Mouse (Mus musculus) lung, postnatal 10 days (tissue): Measurements from ENCODE around the gene Dhx8.
A peak's percentile ranks its signal among the peaks of the same experiment; 100 is the strongest.

Source experiments
- DNase-seq: peaks from one replicate; pipeline ENCODE4 v3.0.0; 2021

Gene Dhx8

DNA sequence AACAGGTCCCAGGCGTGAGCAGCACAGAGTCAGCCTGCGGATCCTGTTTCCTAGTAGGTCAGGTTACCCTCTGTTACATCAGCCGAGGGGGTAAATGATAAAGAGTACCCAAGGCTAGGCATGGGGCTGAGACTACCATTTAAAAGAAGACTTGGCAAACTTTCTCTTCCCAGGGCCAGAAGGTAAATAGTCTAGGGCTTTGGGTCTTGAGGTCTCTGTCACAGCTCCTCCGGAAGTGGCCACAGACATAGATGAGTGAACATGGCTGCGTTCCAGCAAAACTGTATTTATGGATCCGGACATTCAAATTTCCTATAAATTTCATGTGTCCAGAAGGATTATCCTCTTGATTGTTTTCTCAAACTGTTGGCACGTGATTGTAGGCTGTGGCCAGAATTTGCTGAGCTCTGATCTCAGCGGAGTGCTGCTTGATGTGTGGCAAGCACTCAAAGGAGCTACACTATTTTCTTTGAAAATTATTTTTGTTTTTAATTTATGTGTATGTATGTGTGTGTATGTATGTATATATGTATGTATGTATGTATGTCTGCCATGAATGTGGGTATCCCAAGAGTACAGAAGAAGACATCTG, 72.5 kb downstream of the Dhx8 start:
- no peak for DNase-seq

DNA sequence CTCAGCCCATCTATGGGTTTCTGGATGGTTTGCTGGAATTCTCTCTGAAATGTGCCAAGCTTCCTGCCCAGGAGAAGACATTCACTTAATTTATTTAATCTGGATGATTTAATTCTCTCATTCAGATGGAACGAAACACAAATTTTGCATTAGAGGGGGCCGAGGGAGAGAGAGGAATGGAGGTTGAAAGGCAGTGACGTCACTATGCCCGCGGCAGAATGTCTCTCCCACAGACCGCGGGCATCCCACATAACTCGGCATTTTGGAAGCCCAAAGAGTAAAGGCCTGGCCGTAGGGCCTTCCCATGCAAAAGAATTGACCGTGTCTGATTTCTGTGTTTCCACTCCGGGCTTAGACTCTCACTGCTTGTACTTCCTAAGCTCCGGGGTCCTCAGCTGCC, 74.0 kb downstream of the Dhx8 start:
- DNase-seq: no peak

DNA sequence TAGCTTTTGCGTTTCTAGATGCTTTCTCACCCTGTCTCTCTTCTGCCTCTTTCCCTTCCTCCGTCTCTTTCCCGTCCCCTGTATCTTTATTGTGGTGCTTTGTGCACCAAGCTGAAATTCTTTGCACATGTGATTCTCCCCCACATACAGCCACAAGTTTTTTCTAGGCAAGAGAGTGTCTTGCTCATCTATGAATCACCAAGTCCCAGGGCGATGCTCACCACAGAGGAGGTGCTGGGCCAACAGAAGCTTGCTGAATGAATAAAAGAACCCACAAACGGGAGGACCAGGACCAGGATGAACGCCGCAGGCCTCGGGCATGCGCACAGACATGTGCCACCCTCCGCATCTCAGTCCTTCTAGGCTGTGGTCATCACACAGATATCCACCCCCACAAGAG, 74.5 kb downstream of the Dhx8 start:
- DNase-seq: no peak

DNA sequence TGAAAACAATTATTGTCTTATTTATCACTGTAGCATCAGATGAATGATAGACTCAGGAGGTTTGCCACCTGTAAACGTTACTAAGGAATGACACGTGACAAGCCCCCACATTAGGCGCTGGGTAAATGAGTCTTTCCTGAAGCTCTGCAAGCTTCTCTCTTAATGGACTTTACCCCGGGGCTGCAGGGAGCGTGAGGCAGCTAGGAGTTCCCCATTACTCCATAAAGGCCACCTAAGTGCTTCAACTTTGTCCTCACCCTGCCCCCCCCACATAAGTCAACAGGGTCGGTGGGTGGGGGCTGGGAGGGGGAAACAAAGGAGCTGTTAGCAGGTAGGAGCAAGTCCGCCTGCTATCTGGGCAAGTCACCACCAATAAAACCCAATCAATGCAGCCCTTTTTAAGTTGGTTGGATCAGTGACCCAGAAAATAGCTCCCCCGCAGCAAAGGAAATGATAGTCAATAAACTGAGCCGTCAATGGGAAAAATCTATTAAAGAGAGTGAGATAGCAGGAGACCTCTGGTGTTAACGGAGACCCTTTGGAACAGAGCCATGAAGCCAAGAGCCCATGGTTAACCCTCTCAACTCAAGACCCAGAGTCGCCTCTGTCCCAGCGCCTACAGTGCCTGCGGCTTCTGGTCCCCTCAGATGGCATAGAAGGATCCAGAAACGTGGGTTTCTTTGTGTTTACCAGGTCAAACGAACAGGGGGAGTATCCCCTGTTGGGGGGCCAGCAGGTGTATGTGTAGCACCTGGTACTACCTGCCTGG, 76.5 kb downstream of the Dhx8 start:
- no peak for DNase-seq

DNA sequence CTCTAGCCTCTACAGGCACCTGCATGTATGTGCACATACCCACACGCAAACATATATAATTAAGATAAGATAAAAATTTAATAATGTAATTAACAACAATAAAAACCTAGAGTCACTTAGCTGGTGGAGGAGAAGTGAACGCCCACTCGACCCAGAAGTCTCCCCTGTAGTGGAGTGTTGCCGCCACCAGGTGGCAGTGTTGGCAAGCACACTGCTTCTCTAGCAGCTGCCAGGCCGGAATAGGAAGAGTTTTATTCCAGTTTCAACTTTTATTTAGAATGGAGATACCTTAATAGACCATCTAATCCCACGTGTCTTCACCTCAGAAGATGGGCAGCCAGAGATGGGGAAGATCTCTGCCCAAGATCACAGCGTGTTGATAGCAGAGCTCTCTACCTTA, 80.5 kb downstream of the Dhx8 start:
- DNase-seq: peak; percentile 89

DNA sequence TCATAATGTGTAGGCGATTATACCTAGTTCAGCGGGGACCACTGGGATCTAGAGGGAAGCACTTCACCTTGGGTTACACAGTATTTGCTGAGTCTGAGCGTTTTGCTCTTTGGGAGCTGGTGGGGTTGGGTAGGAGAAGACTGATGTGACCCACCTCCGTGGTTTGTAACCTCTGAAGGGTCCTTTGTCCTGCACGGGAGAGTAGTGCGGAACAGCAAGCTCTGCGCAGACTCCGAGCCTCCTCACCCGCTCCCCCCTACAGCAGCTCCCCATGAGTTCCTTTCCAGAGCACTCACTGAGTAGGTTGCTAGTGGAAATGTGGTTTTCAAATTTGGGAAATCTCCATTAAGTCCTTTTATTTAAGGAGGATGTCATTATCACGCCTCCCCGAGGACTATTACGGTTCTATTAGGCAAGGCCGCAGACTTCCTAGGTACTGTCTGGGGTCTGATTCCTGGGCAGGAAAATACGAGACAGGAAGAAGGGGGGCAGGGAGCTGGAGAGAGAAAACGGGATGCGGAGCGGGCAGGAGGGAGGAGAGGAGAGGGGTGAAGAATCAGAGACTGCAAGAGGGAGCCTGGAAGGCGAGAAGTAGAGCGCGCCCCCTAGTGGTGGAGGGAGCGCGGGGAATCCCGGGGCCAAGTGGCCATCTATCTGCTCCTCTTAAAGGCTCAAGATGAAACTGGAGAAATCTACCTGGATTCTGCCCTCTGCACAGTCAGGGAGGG, 81.8 kb downstream of the Dhx8 start:
- DNase-seq: peak; percentile 89

DNA sequence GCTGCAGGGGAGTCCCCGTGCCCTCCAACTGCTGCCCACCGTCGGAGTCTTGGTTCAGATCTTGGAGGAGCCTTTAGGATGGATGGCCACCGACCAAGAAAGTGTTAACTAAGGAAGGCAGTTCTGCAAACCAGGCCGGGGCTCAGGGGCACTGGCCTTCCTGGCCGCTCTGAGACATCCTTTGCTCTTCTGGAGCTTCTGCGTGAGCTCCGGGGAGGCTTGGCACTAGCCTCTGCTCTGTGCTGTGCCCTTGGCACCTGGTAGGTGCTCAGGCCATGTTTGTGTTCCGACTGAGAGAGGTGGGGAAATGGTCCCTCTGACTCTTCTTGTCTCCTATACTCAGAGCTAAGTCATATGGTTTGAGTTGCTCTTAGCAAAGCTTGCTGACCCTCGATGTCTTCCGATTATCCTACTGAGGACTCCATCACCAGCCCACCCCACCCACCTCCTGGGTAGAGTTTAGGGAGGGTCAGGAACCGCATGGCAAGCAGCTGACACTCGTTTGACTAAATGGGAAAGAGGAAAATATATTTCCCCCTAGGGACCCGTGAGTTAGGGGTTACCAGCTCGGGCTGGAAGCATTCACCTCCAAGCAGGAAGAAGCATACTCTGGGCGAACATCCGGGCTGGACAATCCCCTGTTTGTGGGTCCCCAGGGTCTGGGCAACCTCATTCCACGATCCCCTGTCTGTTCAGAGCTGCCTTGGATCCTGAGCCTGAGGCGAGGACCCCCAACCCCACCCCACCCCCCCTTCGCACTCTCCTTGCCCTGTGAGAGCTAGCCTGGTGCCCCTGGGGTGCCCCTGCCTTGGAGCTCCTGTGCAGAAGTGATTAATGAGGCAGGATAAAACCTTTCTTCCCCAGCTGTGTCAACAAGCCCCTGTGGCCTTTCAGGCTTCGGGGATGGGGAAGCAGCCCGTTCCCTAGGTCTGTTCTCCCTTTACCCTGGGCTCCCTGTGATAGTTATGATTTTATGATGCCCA, 82.7 kb downstream of the Dhx8 start:
- DNase-seq: no peak
